Mouse (Mus musculus): ENCODE measurements at regions not wholly inside any gene's neighbourhood (a gene's known extent, or its start where the extent isn't known, plus 50 kb on each side); places are given as distances from the start of the nearest gene placed in this dataset.

DNA sequence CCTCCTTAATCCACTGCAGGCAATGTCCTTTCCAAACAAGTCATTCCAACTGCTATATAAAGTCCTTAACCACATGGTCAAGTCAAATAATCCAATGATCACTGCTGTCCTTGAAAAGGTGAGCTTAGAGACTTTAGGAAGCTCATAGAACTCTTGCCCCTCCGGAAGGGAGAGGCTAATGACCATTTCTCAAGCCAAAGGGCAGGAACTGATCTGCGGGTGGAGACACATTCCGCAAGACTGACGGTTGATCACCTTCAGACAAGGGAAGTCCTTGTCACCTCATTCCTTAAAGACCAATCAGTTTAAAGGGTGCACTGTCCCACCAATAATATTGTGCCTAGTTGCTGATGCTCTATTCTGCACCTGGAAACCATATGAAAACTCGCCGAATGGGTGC lies 96.4 kb upstream of the Id4 start:
- no peaks in the 10 kb centered on the region for H3K4me1 ChIP-seq (replicated peaks; ENCODE audit: control insufficient read depth, insufficient read depth, low read length)
- no peak overlapping the region for H3K4me2 ChIP-seq
- H3K27me3 ChIP-seq (replicated peaks; ENCODE audit: control insufficient read depth, insufficient read depth, low read length), result no peaks in the 10 kb centered on the region
- WGBS, result 82% methylated on average over 6 of the region's 6 CpGs
- H3K9ac ChIP-seq (ENCODE audit: low read depth, low read length), result no peak overlapping the region
- no peak for DNase-seq (ENCODE audit: low spot score)
- no peak overlapping the region for H3K4me3 ChIP-seq (ENCODE audit: low read depth, low read length)
- H3K27ac ChIP-seq (ENCODE audit: low read depth, low read length), result no peak overlapping the region
- no peak for ATAC-seq (replicated peaks; ENCODE audit: low FRiP score)
- no peaks in the 10 kb centered on the region for H3K9me3 ChIP-seq (ENCODE audit: control insufficient read depth, low read length)
- H3K36me3 ChIP-seq (ENCODE audit: control insufficient read depth, insufficient read depth, low read length), result no peaks in the 10 kb centered on the region

DNA sequence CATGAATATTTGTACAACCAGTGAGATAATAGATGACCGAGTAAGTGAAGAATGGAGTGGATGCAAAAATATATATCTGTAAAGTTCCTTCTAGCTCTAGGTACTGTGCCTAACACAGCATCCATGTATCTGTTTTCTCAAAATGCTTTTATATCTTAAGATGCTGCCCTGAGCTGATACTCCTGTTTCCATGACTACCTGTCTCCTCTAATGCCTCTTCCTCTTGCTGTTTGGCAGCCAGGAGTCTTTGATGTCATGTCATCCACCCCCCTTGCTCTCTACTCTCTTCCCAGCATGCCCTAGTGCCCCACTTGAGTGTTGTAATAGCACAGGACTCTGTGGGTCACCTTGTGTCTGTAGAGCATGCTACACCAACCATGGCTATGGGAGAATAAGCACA lies 95.2 kb upstream of the Id4 start:
- Histone ChIP-seq H3K9ac (ENCODE audit: low read depth, low read length) (no peak overlapping the region), H3K4me3 (ENCODE audit: low read depth, low read length) (no peak overlapping the region), H3K27me3 (replicated peaks; ENCODE audit: control insufficient read depth, insufficient read depth, low read length) (no peaks in the 10 kb centered on the region), H3K4me2 (no peak overlapping the region), H3K4me1 (replicated peaks; ENCODE audit: control insufficient read depth, insufficient read depth, low read length) (no peaks in the 10 kb centered on the region), H3K36me3 (ENCODE audit: control insufficient read depth, insufficient read depth, low read length) (no peaks in the 10 kb centered on the region), H3K27ac (ENCODE audit: low read depth, low read length) (no peak overlapping the region), H3K9me3 (ENCODE audit: control insufficient read depth, low read length) (no peaks in the 10 kb centered on the region)
- DNase-seq (ENCODE audit: low spot score), result no peak
- 83% methylated on average over 1 of the region's 1 CpGs for WGBS
- no peak for ATAC-seq (replicated peaks; ENCODE audit: low FRiP score)

DNA sequence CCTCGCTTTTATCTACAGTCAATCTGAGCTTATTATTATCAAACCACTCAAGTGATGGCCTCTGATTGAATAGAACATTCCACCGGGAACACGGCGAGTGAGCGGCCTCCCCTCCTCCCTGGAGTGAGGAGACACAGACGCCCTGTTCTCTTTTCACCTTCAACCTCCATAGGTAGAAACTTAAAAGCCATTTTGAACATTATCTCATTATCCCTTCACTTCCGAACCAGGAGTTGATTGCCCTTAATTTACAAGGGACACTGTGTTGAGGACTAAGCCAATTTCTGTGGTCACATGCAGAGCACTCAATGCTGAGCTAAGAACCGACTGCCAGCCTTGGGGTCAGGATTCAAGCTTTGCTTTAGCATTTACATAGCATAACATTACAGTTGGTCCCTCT lies 93.1 kb upstream of the Id4 start:
- Histone ChIP-seq H3K36me3 (ENCODE audit: control insufficient read depth, insufficient read depth, low read length) (no peaks in the 10 kb centered on the region), H3K4me2 (no peak overlapping the region), H3K9ac (ENCODE audit: low read depth, low read length) (no peak overlapping the region), H3K27ac (ENCODE audit: low read depth, low read length) (no peak overlapping the region), H3K27me3 (replicated peaks; ENCODE audit: control insufficient read depth, insufficient read depth, low read length) (no peaks in the 10 kb centered on the region), H3K4me1 (replicated peaks; ENCODE audit: control insufficient read depth, insufficient read depth, low read length) (no peaks in the 10 kb centered on the region), H3K9me3 (ENCODE audit: control insufficient read depth, low read length) (no peaks in the 10 kb centered on the region), H3K4me3 (ENCODE audit: low read depth, low read length) (no peak overlapping the region)
- no peak for ATAC-seq (replicated peaks; ENCODE audit: low FRiP score)
- no peak for DNase-seq (ENCODE audit: low spot score)
- 42% methylated on average over 8 of the region's 8 CpGs for WGBS

DNA sequence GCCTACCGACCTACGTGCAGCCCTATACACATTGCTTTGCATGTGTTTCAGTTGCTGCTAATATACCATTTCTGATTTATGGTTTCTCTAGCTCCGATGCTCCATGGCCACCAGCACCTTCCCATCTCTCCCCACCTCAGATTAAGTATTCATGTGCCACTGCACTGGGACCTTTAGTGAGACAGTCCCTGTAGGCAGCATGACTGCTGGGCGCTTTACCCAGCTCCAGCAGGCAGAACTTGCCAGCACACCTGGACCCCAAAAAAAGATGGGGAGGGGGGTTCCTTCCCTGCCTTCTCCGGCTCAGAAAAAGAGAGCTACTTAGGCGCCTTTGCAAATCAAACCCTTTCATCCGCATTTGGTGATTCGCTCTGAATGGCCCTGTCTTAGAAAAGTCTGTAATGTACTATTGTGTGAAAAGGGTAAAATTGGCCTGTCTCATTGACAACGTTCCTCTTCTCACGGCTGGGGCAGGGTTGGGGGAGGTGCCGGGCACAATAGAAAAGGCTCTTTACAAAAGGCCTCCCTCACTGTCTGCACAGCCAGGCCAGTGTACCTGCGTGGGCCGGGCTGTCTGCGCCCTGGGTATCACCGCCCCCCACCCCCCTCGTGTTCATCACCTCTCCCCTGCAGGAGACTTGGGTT lies 89.6 kb upstream of the Id4 start:
- H3K27me3 ChIP-seq (replicated peaks; ENCODE audit: control insufficient read depth, insufficient read depth, low read length), result no peaks in the 10 kb centered on the region

DNA sequence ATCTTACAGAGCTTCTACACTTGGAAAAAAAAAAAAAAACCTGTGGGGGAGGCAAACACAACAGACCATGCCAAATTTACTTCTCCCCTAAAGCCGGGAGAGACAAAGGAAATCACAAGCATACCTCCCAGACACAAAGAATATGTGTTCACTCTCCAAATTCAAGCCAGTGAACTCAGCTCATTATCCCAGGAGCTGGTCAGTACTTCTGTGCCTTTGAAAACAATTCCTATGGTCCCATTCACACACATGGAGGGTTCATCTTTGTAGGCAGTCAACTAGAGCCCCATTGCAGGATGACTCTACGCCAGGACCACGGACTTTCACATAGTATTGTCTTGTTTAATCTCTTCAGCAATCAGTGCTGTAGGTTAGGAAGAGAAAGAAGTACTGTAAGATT lies 89.0 kb upstream of the Id4 start:
- no peaks in the 10 kb centered on the region for H3K4me1 ChIP-seq (replicated peaks; ENCODE audit: control insufficient read depth, insufficient read depth, low read length)
- H3K27me3 ChIP-seq (replicated peaks; ENCODE audit: control insufficient read depth, insufficient read depth, low read length), result no peaks in the 10 kb centered on the region
- no peaks in the 10 kb centered on the region for H3K36me3 ChIP-seq (ENCODE audit: control insufficient read depth, insufficient read depth, low read length)
- H3K9me3 ChIP-seq (ENCODE audit: control insufficient read depth, low read length), result no peaks in the 10 kb centered on the region
- WGBS, result 65% methylated on average over 3 of the region's 3 CpGs
- no peak overlapping the region for H3K9ac ChIP-seq (ENCODE audit: low read depth, low read length)
- no peak overlapping the region for H3K27ac ChIP-seq (ENCODE audit: low read depth, low read length)
- no peak overlapping the region for H3K4me2 ChIP-seq
- DNase-seq (ENCODE audit: low spot score) (no peak), ATAC-seq (replicated peaks; ENCODE audit: low FRiP score) (no peak)
- no peak overlapping the region for H3K4me3 ChIP-seq (ENCODE audit: low read depth, low read length)

More for the DNA sequence above, 89.6 kb upstream of the Id4 start:
- 50% methylated on average over 16 of the region's 16 CpGs for WGBS
- no peak overlapping the region for H3K9ac ChIP-seq (ENCODE audit: low read depth, low read length)
- H3K4me3 ChIP-seq (ENCODE audit: low read depth, low read length), result no peak overlapping the region
- H3K4me2 ChIP-seq, result no peak overlapping the region
- no peak overlapping the region for H3K27ac ChIP-seq (ENCODE audit: low read depth, low read length)
- DNase-seq (ENCODE audit: low spot score) (no peak), ATAC-seq (replicated peaks; ENCODE audit: low FRiP score) (no peak)
- H3K36me3 ChIP-seq (ENCODE audit: control insufficient read depth, insufficient read depth, low read length), result no peaks in the 10 kb centered on the region
- H3K9me3 ChIP-seq (ENCODE audit: control insufficient read depth, low read length), result no peaks in the 10 kb centered on the region
- H3K4me1 ChIP-seq (replicated peaks; ENCODE audit: control insufficient read depth, insufficient read depth, low read length), result no peaks in the 10 kb centered on the region

DNA sequence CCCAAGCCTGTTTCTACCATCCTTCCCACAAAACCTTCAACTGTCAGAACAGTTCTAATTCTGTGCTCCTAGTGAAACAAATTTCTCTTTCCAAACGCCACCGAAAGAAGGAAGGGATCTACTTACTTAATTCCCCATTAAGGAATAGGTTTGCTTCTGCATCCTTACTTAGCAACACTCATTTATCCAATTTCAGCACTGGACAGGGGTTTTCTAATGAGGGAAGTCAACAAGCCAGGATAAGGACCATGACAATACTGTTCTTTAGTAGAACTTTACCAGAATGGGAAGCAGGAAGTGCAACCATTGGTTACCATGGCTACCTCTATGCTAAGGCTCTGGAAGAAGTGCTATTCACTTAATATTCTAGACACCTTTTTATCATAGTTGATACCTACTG lies 68.6 kb upstream of the Id4 start:
- Histone ChIP-seq H3K36me3 (ENCODE audit: control insufficient read depth, insufficient read depth, low read length) (no peaks in the 10 kb centered on the region), H3K4me2 (no peak overlapping the region), H3K27me3 (replicated peaks; ENCODE audit: control insufficient read depth, insufficient read depth, low read length) (no peaks in the 10 kb centered on the region), H3K9me3 (ENCODE audit: control insufficient read depth, low read length) (no peaks in the 10 kb centered on the region), H3K4me3 (ENCODE audit: low read depth, low read length) (no peak overlapping the region), H3K4me1 (replicated peaks; ENCODE audit: control insufficient read depth, insufficient read depth, low read length) (no peaks in the 10 kb centered on the region), H3K9ac (ENCODE audit: low read depth, low read length) (no peak overlapping the region), H3K27ac (ENCODE audit: low read depth, low read length) (no peak overlapping the region)
- DNase-seq (ENCODE audit: low spot score), result no peak
- WGBS, result 75% methylated on average over 2 of the region's 2 CpGs
- ATAC-seq (replicated peaks; ENCODE audit: low FRiP score), result no peak

DNA sequence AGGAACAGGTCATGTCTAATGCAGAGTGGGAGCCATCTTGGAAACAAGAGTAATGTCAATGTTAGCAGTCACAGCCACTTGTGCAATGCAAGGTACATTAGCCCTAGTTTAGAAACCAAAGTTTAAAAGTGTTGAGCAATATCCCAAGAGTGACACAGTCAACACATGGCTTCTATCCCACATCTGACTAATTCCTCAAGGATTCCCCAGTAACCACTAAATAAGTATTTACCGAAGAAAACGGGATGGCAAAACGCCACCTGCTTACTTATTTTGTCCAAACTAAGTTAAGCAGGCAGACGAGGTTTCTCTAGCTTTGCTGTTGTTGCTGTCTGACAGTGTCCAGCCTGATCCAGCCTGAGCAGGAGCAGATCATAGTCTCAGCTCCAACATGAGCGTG lies 67.1 kb upstream of the Id4 start:
- no peak overlapping the region for H3K9ac ChIP-seq (ENCODE audit: low read depth, low read length)
- H3K9me3 ChIP-seq (ENCODE audit: control insufficient read depth, low read length), result no peaks in the 10 kb centered on the region
- no peaks in the 10 kb centered on the region for H3K27me3 ChIP-seq (replicated peaks; ENCODE audit: control insufficient read depth, insufficient read depth, low read length)
- no peak for ATAC-seq (replicated peaks; ENCODE audit: low FRiP score)
- H3K4me3 ChIP-seq (ENCODE audit: low read depth, low read length), result no peak overlapping the region
- no peaks in the 10 kb centered on the region for H3K4me1 ChIP-seq (replicated peaks; ENCODE audit: control insufficient read depth, insufficient read depth, low read length)
- H3K4me2 ChIP-seq, result no peak overlapping the region
- DNase-seq (ENCODE audit: low spot score), result no peak
- no peaks in the 10 kb centered on the region for H3K36me3 ChIP-seq (ENCODE audit: control insufficient read depth, insufficient read depth, low read length)
- no peak overlapping the region for H3K27ac ChIP-seq (ENCODE audit: low read depth, low read length)
- WGBS, result 80% methylated on average over 5 of the region's 5 CpGs

DNA sequence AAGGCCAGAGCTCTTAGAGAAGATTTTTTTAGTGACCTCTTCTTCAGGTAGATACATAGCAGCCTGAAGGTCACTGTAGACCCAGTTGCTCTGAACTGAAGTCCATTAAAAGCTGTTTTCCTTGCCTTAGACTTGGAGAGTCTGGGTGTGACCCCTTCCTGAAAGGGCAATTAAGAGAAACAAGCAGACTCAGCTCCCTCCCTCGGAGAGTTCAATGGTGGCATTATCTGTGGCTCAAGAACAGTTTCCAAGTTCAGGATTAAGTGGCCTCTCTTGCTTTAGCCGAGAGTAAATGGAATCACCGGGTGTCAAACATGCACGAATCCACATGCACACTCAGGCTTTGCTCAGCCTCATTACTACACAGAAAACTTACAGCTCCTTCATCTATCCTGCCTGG lies 53.2 kb upstream of the Id4 start:
- Histone ChIP-seq H3K36me3 (ENCODE audit: control insufficient read depth, insufficient read depth, low read length) (no peaks in the 10 kb centered on the region), H3K9ac (ENCODE audit: low read depth, low read length) (no peak overlapping the region), H3K27me3 (replicated peaks; ENCODE audit: control insufficient read depth, insufficient read depth, low read length) (no peaks in the 10 kb centered on the region), H3K4me2 (no peak overlapping the region), H3K27ac (ENCODE audit: low read depth, low read length) (no peak overlapping the region), H3K9me3 (ENCODE audit: control insufficient read depth, low read length) (no peaks in the 10 kb centered on the region), H3K4me1 (replicated peaks; ENCODE audit: control insufficient read depth, insufficient read depth, low read length) (no peaks in the 10 kb centered on the region), H3K4me3 (ENCODE audit: low read depth, low read length) (no peak overlapping the region)
- DNase-seq (ENCODE audit: low spot score), result no peak
- ATAC-seq (replicated peaks; ENCODE audit: low FRiP score), result no peak
- WGBS, result 73% methylated on average over 4 of the region's 4 CpGs

All from liver, embryonic 11.5 days (tissue).